Mouse (Mus musculus): ENCODE measurements at regions not wholly inside any gene's neighbourhood (a gene's known extent, or its start where the extent isn't known, plus 50 kb on each side); places are given as distances from the start of the nearest gene placed in this dataset.

DNA sequence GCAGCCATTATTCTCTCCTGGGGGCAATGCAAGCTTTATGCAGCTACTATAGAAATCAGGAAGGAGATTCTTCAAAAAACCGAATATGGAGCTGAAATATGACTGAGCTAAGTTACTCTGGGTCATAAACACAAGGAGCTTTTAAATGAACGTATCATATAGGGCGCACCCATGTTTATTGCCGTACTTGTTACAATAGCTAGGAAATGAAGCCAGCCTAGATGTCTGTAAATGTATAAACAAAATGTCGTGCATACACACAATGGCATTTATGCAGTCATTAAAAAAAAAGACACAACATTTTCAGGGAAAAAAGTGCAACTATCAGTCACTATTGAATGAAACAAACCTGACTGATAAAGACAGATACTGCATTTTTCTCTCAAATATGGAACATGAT, 111.0 kb downstream of the Uchl5 start:
- no peak for ATAC-seq (replicated peaks; ENCODE audit: low read depth, poor library complexity, severe bottlenecking)

GRCm38 (mm10) chr1:143886014-143886413, 108.9 kb downstream of the Uchl5 start:
- ATAC-seq (replicated peaks; ENCODE audit: low read depth, poor library complexity, severe bottlenecking): no peak

DNA sequence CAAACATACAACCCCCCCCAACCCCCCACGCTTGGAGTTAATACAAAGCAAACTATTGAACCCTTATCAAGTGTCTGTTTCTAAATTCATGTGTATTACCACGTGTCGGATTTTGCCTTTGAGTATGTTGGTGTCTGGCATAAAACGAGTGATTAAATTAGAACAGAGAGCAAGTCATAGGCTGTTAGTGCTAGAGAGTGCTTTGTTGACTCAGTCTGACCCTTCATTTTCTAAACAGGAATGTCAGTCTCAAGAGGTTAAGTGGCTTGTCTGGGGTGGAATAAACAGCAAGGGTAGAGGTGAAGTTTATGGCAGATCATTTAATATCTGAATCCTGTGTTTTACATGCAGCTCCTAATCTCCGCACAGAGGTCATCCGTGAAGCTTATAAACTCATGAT, 104.1 kb downstream of the Uchl5 start:
- no peak for ATAC-seq (replicated peaks; ENCODE audit: low read depth, poor library complexity, severe bottlenecking)

DNA sequence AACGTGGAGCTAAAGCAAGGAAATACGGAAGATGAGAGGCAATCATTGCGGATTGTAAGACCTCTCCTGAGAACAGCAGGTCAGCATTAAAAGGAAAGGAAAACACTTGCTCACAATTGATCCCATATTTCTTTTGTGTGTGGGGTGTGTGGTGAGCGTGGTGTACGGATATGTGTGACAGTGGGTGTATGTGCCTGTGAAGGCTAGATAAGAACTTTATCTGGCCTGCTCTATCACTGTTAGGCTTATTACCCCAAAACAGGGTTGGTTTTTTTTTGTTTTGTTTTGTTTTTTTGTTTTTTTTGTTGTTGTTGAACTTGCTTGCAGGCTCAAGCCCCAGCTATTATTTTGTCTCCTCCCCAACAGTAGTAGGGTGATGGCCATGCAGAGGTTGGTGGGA, 102.5 kb downstream of the Uchl5 start:
- peak; percentile 60 for ATAC-seq (replicated peaks; ENCODE audit: low read depth, poor library complexity, severe bottlenecking)

GRCm38 (mm10) chr1:143878266-143878665, 101.2 kb downstream of the Uchl5 start:
- no peak for ATAC-seq (replicated peaks; ENCODE audit: low read depth, poor library complexity, severe bottlenecking)

GRCm38 (mm10) chr1:143860319-143860718, 83.2 kb downstream of the Uchl5 start:
- no peak for ATAC-seq (replicated peaks; ENCODE audit: low read depth, poor library complexity, severe bottlenecking)

DNA sequence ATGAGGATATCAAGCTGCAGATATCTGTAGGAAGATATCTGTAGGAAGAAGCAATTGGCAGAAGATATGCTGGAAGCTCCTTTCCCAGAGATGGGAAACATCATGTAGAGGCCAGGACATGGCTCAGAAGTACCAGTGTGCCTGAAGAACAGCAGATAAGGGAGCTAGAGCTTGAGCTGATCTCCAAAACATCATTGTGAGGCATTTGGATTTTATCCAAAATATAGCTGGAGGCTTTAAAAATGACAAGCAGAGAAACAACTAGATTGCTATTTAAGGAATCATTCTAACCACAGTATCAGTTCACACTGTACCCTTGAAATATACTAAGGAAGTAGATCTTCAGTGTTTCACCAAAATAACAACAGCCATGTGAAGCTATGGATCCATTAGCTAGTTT, 81.5 kb downstream of the Uchl5 start:
- peak; percentile 31; the same call in 1 of the 2 replicates for ATAC-seq (replicated peaks; ENCODE audit: low read depth, poor library complexity, severe bottlenecking)
